Mouse (Mus musculus) lung, embryonic 14.5 days (tissue): ENCODE measurements at regions not wholly inside any gene's neighbourhood (a gene's known extent, or its start where the extent isn't known, plus 50 kb on each side); places are given as distances from the start of the nearest gene placed in this dataset.

Experiments
- ATAC-seq: fragments of 200-750 bp; cut with Nextera tagmentation; 2 replicates; pipeline ENCODE4 v1.8.0; 2017; ENCODE audit warnings: mild to moderate bottlenecking, moderate TSS enrichment, moderate library complexity; ENCODE audit not compliant: insufficient read depth
- DNase-seq: peaks from one replicate; pipeline ENCODE4 v3.0.0-alpha.2; 2015
- H3K27ac ChIP-seq: fragments of 300-500 bp; sonication (generic); 2 replicates; pipeline ENCODE4 v1.5.1; 2014; ENCODE audit warnings: low read depth, mild to moderate bottlenecking, moderate library complexity
- H3K27me3 ChIP-seq: fragments of 300-500 bp; sonication (generic); 2 replicates; pipeline ENCODE4 v1.6.1; 2014; ENCODE audit warnings: low read length, control low read depth; ENCODE audit not compliant: insufficient read depth
- H3K36me3 ChIP-seq: fragments of 300-500 bp; sonication (generic); 2 replicates; pipeline ENCODE4 v1.6.1; 2014; ENCODE audit warnings: control low read depth; ENCODE audit not compliant: insufficient read depth
- H3K4me1 ChIP-seq: fragments of 300-500 bp; sonication (generic); 2 replicates; pipeline ENCODE4 v1.6.1; 2014; ENCODE audit warnings: antibody characterized with exemption, control low read depth; ENCODE audit not compliant: insufficient read depth
- H3K4me2 ChIP-seq: fragments of 300-500 bp; sonication (generic); 2 replicates; pipeline ENCODE4 v1.6.1; 2014; ENCODE audit warnings: mild to moderate bottlenecking
- H3K4me3 ChIP-seq: fragments of 300-500 bp; sonication (generic); 2 replicates; pipeline ENCODE4 v1.5.1; 2014; ENCODE audit warnings: low read depth, low read length
- H3K9ac ChIP-seq: fragments of 300-500 bp; sonication (generic); 2 replicates; pipeline ENCODE4 v1.6.1; 2014
- H3K9me3 ChIP-seq: fragments of 300-500 bp; sonication (generic); 2 replicates; pipeline ENCODE4 v1.6.1; 2016; ENCODE audit warnings: low read depth, low read length, control low read depth
- CTCF ChIP-seq: IDR thresholded peaks from 2 replicates; pipeline ENCODE4 v1.5.1; 2016; ENCODE audit warnings: antibody characterized with exemption, low read depth
- WGBS: fragments of 180-500 bp; shearing (Covaris S2); extraction: QIAGEN DNeasy Blood & Tissue Kit; methylation state at CpG from one replicate; pipeline ENCODE4 v1.1.7; 2014; 5-methylcytosine and 5-hydroxymethylcytosine counted together

DNA sequence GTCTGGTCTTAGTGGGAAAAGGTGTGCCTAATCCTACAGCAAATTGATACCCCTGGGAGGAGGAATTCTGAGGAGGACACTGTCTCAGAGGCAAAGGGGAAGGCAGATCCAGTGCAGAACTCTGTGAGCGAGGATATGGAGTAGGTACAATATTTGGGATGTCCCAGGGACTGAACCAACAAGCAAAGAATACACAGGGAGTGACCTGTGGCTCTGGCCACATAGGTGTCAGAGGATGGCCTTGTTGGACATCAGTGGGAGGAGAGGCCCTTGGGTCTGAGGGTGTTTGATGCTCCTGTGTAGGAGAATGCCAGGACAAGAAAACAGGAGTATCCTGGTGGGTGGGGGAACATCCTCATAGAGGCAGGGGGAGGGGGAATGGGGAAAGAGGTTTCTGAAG, 1079.0 kb downstream of the Cdh8 start:
- DNase-seq, result no peak
- 64% methylated on average over 1 of the region's 1 CpGs for whole genome bisulfite sequencing
- ATAC-seq, result no peak
- TF ChIP-seq CTCF, result no peak
- Histone ChIP-seq H3K9me3 (no peaks in the 10 kb centered on the region), H3K27me3 (no peaks in the 10 kb centered on the region), H3K4me2 (no peak overlapping the region), H3K4me1 (no peaks in the 10 kb centered on the region), H3K27ac (no peak overlapping the region), H3K4me3 (no peak overlapping the region), H3K36me3 (no peaks in the 10 kb centered on the region), H3K9ac (no peak overlapping the region)

DNA sequence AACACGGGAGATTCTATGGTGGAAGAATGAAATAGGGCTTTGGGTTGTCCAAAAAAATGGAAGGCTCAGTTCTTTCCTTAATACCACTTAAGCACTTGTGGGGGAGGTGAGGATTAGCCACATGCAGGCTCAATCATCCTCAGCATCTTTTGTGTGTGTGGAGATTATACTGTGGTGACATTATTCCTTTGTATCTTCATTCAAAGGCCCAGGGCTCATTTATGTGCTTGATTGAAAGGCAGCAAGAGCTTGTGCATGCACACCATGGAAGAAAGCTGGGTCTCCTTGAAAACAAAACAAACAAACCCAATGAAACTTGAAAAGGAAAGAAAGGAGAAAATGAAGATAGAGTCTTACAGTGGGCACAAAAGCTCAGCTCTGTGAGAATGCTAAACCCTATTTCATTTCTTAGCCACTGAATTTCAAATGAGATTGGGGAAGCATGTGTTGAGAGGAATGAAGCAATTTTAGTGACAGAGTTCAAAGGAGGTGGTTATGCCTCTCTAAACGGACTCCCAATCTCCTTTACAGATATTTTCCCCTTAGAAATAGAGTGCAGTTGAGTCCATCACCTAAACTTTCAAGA, 1106.8 kb downstream of the Cdh8 start:
- Histone ChIP-seq H3K4me1 (no peaks in the 10 kb centered on the region), H3K9ac (no peak overlapping the region), H3K9me3 (no peaks in the 10 kb centered on the region), H3K36me3 (no peaks in the 10 kb centered on the region), H3K4me2 (no peak overlapping the region), H3K27ac (no peak overlapping the region), H3K27me3 (no peaks in the 10 kb centered on the region), H3K4me3 (no peak overlapping the region)
- WGBS, result 51% methylated on average over 2 of the region's 2 CpGs
- no peak for ATAC-seq
- DNase-seq, result no peak
- TF ChIP-seq CTCF, result no peak

DNA sequence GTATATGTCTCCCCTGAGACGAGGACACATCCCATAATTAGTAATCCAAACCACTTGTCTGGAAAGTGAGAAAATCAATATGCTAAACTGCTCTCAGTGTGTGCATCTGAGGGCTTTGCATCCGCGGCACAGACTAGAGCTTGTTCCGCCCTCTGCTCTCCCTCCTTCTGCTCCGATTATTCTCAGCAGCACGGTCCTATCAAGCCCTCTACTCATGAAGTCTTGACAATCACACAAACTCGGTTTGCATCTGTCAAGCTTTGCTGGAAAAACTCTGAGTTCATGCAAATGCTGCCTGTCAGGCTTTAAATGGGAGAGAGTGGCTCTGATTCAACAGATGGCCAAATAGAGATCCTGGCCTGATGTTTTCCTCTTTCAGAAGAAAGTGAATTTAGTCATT, 1121.3 kb downstream of the Cdh8 start:
- H3K9ac ChIP-seq, result no peak overlapping the region
- no peak overlapping the region for H3K4me3 ChIP-seq
- DNase-seq (peak; percentile 29), ATAC-seq (no peak)
- H3K27me3 ChIP-seq, result no peaks in the 10 kb centered on the region
- H3K4me1 ChIP-seq, result no peaks in the 10 kb centered on the region
- H3K9me3 ChIP-seq, result no peaks in the 10 kb centered on the region
- 52% methylated on average over 7 of the region's 7 CpGs for WGBS
- H3K36me3 ChIP-seq, result no peaks in the 10 kb centered on the region
- H3K27ac ChIP-seq, result no peak overlapping the region
- no peak for TF ChIP-seq CTCF
- H3K4me2 ChIP-seq, result no peak overlapping the region

DNA sequence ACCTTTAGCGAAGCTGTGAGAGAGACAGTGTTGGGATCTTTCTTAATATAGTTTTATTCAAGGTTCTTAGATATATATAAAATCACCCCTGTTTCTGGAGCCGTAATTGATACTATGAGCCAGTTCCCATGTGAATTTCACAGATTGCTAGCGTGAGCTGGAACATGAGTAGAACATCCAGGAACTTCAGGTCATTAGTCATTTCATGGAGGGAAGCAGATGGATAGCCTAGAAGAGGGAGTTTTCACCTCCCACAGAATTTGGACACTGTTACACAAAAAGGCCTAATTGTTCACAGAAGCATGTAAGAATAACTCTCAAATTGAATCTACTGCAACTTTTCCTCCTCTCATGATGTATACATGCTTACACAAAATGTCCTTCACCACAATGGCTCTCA, 1156.0 kb downstream of the Cdh8 start:
- Histone ChIP-seq H3K27ac (no peak overlapping the region), H3K9ac (no peak overlapping the region), H3K4me3 (no peak overlapping the region), H3K9me3 (no peaks in the 10 kb centered on the region), H3K4me1 (no peaks in the 10 kb centered on the region), H3K4me2 (no peak overlapping the region), H3K27me3 (no peaks in the 10 kb centered on the region), H3K36me3 (no peaks in the 10 kb centered on the region)
- DNase-seq (no peak), ATAC-seq (no peak)
- WGBS, result 84% methylated on average over 3 of the region's 3 CpGs
- TF ChIP-seq CTCF, result no peak

DNA sequence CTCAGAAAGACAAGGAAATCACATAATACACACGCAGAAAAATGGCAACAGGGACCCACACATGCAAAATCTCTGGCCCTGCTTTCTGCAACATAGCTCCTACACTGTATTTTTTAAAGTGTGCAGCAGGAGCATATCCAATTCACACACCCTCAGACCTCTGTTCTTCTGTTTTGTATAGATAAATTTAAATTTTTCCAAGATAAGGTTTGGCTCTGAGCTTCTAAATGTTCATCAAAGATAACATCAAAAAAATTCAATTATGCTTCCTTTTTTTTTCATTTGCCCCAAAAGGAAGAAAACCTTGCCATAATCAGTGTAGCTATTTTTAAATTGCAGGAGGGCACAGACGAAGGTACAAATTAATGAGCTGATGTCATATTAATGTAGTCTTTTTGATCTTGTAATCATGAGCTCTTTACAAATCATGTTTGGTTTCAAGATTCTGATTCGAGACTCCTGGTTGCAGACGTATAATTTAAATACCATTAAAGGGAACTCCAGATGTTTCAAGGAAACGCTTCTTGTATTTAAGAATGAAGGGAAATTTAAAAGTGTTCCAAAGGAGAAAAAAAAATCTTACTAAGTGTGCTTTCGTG, 1172.8 kb downstream of the Cdh8 start:
- H3K27me3 ChIP-seq, result no peaks in the 10 kb centered on the region
- H3K36me3 ChIP-seq, result no peaks in the 10 kb centered on the region
- WGBS, result 29% methylated on average over 6 of the region's 6 CpGs
- TF ChIP-seq CTCF, result no peak
- H3K9me3 ChIP-seq, result no peaks in the 10 kb centered on the region
- H3K9ac ChIP-seq, result no peak overlapping the region
- no peak overlapping the region for H3K27ac ChIP-seq
- no peak overlapping the region for H3K4me3 ChIP-seq
- no peak overlapping the region for H3K4me2 ChIP-seq
- H3K4me1 ChIP-seq, result no peaks in the 10 kb centered on the region
- DNase-seq (peak; percentile 64), ATAC-seq (peak; percentile 66; the same call in 1 of the 2 replicates)

DNA sequence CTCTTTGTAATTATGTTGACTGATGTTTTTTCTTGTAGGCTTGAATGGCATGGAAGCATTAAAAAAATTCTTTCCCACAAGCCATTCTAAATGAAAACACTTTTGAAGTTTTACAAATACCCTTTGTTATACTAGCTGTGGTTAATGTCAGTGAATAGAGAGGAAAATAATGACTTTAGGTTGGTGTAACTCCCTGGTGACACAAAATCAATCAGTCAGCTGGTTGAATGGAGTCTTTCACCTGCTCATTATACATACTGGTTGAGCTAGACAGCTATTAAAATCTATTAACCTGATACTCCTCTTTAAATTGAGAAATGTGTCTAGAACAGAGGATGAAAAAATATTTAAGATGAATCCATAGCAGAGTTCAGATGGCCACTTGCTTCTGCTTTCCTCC, 1202.3 kb downstream of the Cdh8 start:
- ATAC-seq (no peak), DNase-seq (no peak)
- H3K4me3 ChIP-seq, result no peak overlapping the region
- no peaks in the 10 kb centered on the region for H3K4me1 ChIP-seq
- no peak for TF ChIP-seq CTCF
- no peak overlapping the region for H3K4me2 ChIP-seq
- H3K9ac ChIP-seq, result no peak overlapping the region
- H3K27me3 ChIP-seq, result no peaks in the 10 kb centered on the region
- no peaks in the 10 kb centered on the region for H3K36me3 ChIP-seq
- H3K9me3 ChIP-seq, result no peaks in the 10 kb centered on the region
- no peak overlapping the region for H3K27ac ChIP-seq
